Mouse (Mus musculus): ENCODE data around the gene Actl11. TPM values are rescaled to one million over a fixed set of nuclear protein-coding genes. Genes with fewer than 3 reads are reported as not detected.

Gene Actl11
- polyA plus RNA-seq, 1 experiment from 2014 or later = not detected

GRCm38 (mm10) chr9:107906967-107907800 is 21.1 kb upstream of the Actl11 start:
- Histone ChIP-seq H3K4me1 (peaks cover 37% of the 10 kb centered on the region), H3K27me3 (ENCODE audit: low read depth, poor library complexity, severe bottlenecking) (peaks cover 50% of the 10 kb centered on the region), H3K4me3 (peak overlapping the region; percentile 51), H3K27ac (replicated peaks) (peak overlapping the region; percentile 77), H3K36me3 (no peaks in the 10 kb centered on the region), H3K9me3 (replicated peaks) (no peaks in the 10 kb centered on the region)
- 47% methylated on average over 31 of the region's 31 CpGs for WGBS
- no peak for DNase-seq (ENCODE audit: low spot score)

- H3K4me3 ChIP-seq = no peak overlapping the region
- WGBS = 85% methylated on average over 14 of the region's 14 CpGs
- H3K27ac ChIP-seq (replicated peaks) = peak overlapping the region; percentile 53; the same call in 1 of the 2 replicates
- H3K9me3 ChIP-seq (replicated peaks) = no peaks in the 10 kb centered on the region
- DNase-seq (ENCODE audit: low spot score) = no peak
- H3K27me3 ChIP-seq (ENCODE audit: low read depth, poor library complexity, severe bottlenecking) = peaks cover 45% of the 10 kb centered on the region
- H3K36me3 ChIP-seq = no peaks in the 10 kb centered on the region
- H3K4me1 ChIP-seq = peaks cover 37% of the 10 kb centered on the region
These were observed 20.5 kb upstream of the Actl11 start for GRCm38 (mm10) chr9:107907801-107908120.

GRCm38 (mm10) chr9:107908410-107909158 is 19.7 kb upstream of the Actl11 start:
- H3K4me1 ChIP-seq = peaks cover 37% of the 10 kb centered on the region
- H3K9me3 ChIP-seq (replicated peaks) = no peaks in the 10 kb centered on the region
- no peak for DNase-seq (ENCODE audit: low spot score)
- H3K27me3 ChIP-seq (ENCODE audit: low read depth, poor library complexity, severe bottlenecking) = peaks cover 37% of the 10 kb centered on the region
- 0 out of 2 replicates have a peak overlapping the region, but pooled peaks have one; percentile 53 for H3K27ac ChIP-seq (replicated peaks)
- no peaks in the 10 kb centered on the region for H3K36me3 ChIP-seq
- 35% methylated on average over 18 of the region's 18 CpGs for WGBS
- H3K4me3 ChIP-seq = no peak overlapping the region

DNA sequence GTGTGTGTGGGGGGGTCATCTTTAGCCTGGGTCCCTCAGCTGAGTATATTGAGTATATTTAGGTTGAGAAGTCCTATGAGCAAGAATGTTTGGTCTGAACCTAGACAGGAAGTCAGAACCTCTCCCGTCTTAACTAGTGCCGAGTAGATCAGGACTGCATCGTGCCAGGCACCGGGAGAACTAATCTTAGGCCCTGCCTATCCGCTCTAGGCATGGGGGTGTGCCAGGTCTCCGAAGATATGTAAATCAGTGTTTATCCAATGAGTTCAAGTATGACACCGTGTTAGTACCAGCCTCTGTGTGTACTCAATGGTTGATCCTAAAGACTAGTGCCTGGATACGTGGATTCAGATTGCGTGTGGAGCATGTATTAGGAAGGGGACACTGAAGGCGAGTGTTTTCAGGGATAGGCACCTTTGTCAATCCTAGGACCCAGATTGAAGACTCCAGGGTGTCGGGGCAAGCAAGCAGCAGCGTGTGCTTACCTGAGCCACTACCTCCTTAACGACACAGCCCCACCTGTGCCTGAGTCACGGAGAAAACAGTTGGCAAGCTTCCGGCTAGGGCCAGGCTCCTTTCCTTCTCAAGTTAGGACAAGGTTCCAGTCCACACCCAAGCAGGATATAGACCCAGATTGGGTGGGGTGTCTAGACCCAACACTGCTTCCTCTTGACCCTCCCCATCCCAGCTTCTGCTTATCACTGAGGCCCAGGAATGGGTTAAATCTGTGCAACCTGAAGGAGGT is 18.1 kb upstream of the Actl11 start:
- Histone ChIP-seq H3K27me3 (ENCODE audit: low read depth, poor library complexity, severe bottlenecking) (peaks cover 31% of the 10 kb centered on the region), H3K9me3 (replicated peaks) (no peaks in the 10 kb centered on the region), H3K4me1 (peaks cover 37% of the 10 kb centered on the region), H3K36me3 (no peaks in the 10 kb centered on the region), H3K27ac (replicated peaks) (no peak overlapping the region), H3K4me3 (no peak overlapping the region)
- WGBS = 90% methylated on average over 15 of the region's 15 CpGs
- DNase-seq (ENCODE audit: low spot score) = no peak

- DNase-seq (ENCODE audit: low spot score) = no peak
- Histone ChIP-seq H3K36me3 (no peaks in the 10 kb centered on the region), H3K4me3 (no peak overlapping the region), H3K9me3 (replicated peaks) (no peaks in the 10 kb centered on the region), H3K27ac (replicated peaks) (no peak overlapping the region), H3K27me3 (ENCODE audit: low read depth, poor library complexity, severe bottlenecking) (peaks cover 4% of the 10 kb centered on the region; the same call in 1 of the 2 replicates), H3K4me1 (peaks cover 18% of the 10 kb centered on the region)
- 85% methylated on average over 16 of the region's 16 CpGs for WGBS
These were observed 13.4 kb upstream of the Actl11 start for GRCm38 (mm10) chr9:107914764-107915420.

- 45% methylated on average over 13 of the region's 13 CpGs for WGBS
- Histone ChIP-seq H3K27ac (replicated peaks) (peak overlapping the region; percentile 55; the same call in 1 of the 2 replicates), H3K9me3 (replicated peaks) (no peaks in the 10 kb centered on the region), H3K4me3 (peak overlapping the region; percentile 11; the same call in 1 of the 2 replicates), H3K27me3 (ENCODE audit: low read depth, poor library complexity, severe bottlenecking) (peaks cover 4% of the 10 kb centered on the region; the same call in 1 of the 2 replicates), H3K4me1 (peaks cover 20% of the 10 kb centered on the region), H3K36me3 (no peaks in the 10 kb centered on the region)
- DNase-seq (ENCODE audit: low spot score) = no peak
These were observed 10.2 kb upstream of the Actl11 start for GRCm38 (mm10) chr9:107917895-107918608.

GRCm38 (mm10) chr9:107918884-107919283 is 9.4 kb upstream of the Actl11 start:
- 86% methylated on average over 6 of the region's 6 CpGs for WGBS
- H3K27ac ChIP-seq (replicated peaks) = no peak overlapping the region
- no peaks in the 10 kb centered on the region for H3K9me3 ChIP-seq (replicated peaks)
- peaks cover 4% of the 10 kb centered on the region; the same call in 1 of the 2 replicates for H3K27me3 ChIP-seq (ENCODE audit: low read depth, poor library complexity, severe bottlenecking)
- peaks cover 27% of the 10 kb centered on the region for H3K4me1 ChIP-seq
- no peak overlapping the region for H3K4me3 ChIP-seq
- DNase-seq (ENCODE audit: low spot score) = no peak
- no peaks in the 10 kb centered on the region for H3K36me3 ChIP-seq

GRCm38 (mm10) chr9:107919441-107919840 is 8.8 kb upstream of the Actl11 start:
- H3K36me3 ChIP-seq = no peaks in the 10 kb centered on the region
- peaks cover 4% of the 10 kb centered on the region; the same call in 1 of the 2 replicates for H3K27me3 ChIP-seq (ENCODE audit: low read depth, poor library complexity, severe bottlenecking)
- no peaks in the 10 kb centered on the region for H3K9me3 ChIP-seq (replicated peaks)
- DNase-seq (ENCODE audit: low spot score) = no peak
- H3K4me1 ChIP-seq = peaks cover 33% of the 10 kb centered on the region
- 83% methylated on average over 5 of the region's 5 CpGs for WGBS
- no peak overlapping the region for H3K27ac ChIP-seq (replicated peaks)
- no peak overlapping the region for H3K4me3 ChIP-seq

DNA sequence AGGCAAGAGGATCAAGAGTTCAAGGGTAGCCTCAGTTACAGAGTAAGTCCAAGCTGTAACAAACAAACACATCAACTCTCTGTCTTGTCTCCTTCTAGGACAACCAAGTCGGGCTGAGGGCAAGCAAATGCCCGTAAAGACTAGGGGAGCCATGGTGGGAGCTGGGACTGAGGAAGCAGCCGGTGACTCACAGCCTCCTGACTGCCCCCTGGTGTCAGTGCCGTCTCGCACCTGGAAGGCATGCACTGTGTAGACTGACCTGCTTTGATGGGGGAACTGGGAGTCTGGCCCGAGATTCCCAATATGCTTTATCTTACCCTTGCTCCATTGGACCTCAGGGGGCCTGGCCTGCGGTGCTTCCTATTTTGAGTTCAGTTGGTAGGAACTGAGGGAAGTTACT is 5.2 kb upstream of the Actl11 start:
- DNase-seq (ENCODE audit: low spot score) = no peak
- no peaks in the 10 kb centered on the region for H3K9me3 ChIP-seq (replicated peaks)
- WGBS = 33% methylated on average over 7 of the region's 7 CpGs

DNA sequence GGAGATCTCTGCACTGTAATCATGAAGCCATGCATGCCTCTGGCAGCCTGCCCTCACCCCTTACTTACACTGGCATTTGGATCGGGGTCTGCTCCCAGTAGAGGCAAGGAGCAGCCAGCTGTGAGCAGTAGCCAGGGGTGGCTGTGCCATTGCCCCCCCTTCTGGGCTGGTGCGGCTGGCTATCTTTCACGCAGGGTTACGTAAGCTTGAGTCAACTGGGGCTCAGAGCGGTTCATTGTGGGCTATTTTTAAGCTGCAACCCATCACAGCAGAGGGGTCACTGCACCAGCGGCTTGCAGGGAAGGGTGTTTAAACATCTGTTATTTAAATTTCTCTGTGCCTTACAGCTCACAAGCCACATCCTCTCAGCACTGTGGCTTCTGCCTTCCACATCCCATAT is 4.3 kb upstream of the Actl11 start:
- DNase-seq (ENCODE audit: low spot score) = no peak
- Histone ChIP-seq H3K4me1 (peaks cover 45% of the 10 kb centered on the region), H3K4me3 (no peak overlapping the region), H3K27me3 (ENCODE audit: low read depth, poor library complexity, severe bottlenecking) (no peaks in the 10 kb centered on the region), H3K36me3 (no peaks in the 10 kb centered on the region), H3K9me3 (replicated peaks) (no peaks in the 10 kb centered on the region), H3K27ac (replicated peaks) (peak overlapping the region; percentile 76)
- 62% methylated on average over 6 of the region's 6 CpGs for WGBS

More for the DNA sequence above, 5.2 kb upstream of the Actl11 start:
- Histone ChIP-seq H3K4me3 (no peak overlapping the region), H3K36me3 (no peaks in the 10 kb centered on the region), H3K4me1 (peaks cover 51% of the 10 kb centered on the region), H3K27ac (replicated peaks) (no peak overlapping the region), H3K27me3 (ENCODE audit: low read depth, poor library complexity, severe bottlenecking) (no peaks in the 10 kb centered on the region)

- Histone ChIP-seq H3K4me1 (peaks cover 45% of the 10 kb centered on the region), H3K4me3 (no peak overlapping the region), H3K27ac (replicated peaks) (peak overlapping the region; percentile 76), H3K9me3 (replicated peaks) (no peaks in the 10 kb centered on the region), H3K27me3 (ENCODE audit: low read depth, poor library complexity, severe bottlenecking) (no peaks in the 10 kb centered on the region), H3K36me3 (no peaks in the 10 kb centered on the region)
- DNase-seq (ENCODE audit: low spot score) = peak; percentile 46
- 19% methylated on average over 3 of the region's 3 CpGs for whole genome bisulfite sequencing
These were observed 3.0 kb upstream of the Actl11 start for GRCm38 (mm10) chr9:107925251-107925650.

All from midbrain, embryonic 10.5 days (tissue).